Mouse (Mus musculus) CD4-positive helper T cell, adult 2 months (primary cell): Measurements from ENCODE around the gene Cst9.

Experiments used
- DNase-seq: peaks from one replicate; pipeline ENCODE4 v3.0.0-alpha.2; 2012; ENCODE audit warnings: low read depth, missing footprints, low spot score

Cst9 gene

GRCm38 (mm10) chr2:148877016-148877770 is 42.2 kb downstream of the Cst9 start:
- DNase-seq, result no peak

- no peak for DNase-seq
Observed at GRCm38 (mm10) chr2:148878641-148879130, 43.7 kb downstream of the Cst9 start.

DNA sequence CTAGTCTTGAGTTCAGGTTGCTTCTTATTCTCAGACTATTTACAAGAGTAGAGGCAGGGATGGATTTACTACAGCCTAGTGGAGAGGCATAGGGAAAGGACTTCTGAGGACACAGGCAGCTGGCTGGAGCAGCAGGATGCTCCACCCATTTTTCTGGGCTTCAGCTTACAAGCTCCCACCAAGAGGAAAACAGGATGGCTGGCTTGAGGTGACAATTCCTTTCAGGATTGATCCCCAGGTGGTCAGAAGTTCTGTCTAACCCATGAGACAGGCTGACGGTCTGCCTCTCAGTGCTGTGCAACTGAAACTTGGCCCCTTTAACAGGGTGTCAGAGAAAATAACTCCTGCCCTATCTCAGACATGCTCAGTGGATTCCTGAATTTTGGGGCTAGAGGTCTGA is 44.3 kb downstream of the Cst9 start:
- no peak for DNase-seq

- DNase-seq, result no peak
Observed at GRCm38 (mm10) chr2:148884738-148885137, 49.8 kb downstream of the Cst9 start.
